Mouse (Mus musculus): Measurements from ENCODE around the gene Vegfb. TPM values are rescaled to one million over a fixed set of nuclear protein-coding genes. Genes with fewer than 3 reads are reported as not detected.

Gene Vegfb
- 33.5 and 34.9 TPM in 2 replicates for polyA plus RNA-seq (2015; fragmentation: Nextera tagmentation; extraction: Ambion mirVana)

DNA sequence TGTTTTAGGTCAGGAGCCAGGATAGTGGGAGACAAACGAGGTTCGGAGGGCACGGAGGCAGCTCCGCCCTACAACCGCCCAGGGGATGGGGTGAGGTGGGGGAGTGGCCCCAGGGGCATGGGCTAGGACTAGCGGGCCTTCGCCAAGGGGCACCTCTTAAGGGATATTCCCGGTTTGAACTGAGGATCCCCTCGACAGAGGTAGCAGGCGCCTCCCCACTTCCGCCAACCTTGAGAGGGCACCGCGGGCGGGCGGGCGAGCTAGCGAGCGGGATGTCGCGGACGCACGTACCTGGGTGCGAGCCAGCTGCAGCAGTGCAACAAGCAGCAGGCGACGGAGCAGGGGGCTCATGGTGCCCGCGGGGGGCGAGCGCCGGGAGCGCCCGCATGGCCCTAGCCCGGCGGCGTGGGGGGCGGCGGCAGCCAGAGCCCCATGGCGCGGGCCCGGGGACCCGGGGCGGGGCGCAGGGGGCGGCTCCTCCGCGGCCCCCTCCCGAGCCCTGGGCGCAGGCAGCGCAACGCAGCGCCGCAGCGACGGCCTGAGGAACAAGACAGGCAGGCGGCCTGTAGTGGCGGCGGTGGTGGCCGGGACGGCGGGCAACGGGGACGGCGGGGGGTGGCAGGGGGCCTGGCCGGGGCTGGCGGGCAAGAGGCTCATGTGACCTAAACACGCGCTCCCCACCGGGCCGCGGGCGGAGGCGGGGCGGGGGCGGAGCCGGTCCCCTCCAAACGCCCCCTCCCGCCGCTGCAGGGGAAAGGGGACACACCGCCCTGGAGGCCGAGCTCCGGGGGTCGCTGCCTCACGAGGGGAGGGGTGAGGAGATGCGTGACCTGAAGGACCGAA, at the start of gene Vegfb:
Gene Vegfb (minus strand): TSS at position 591 of the 843 bp plus-strand sequence.
- Histone ChIP-seq H3K4me2 (peak within 1 kb of the TSS; percentile 93), H3K4me1 (replicated peaks) (peaks cover 33% of the 10 kb centered on the region), H3K4me3 (peak within 1 kb of the TSS; percentile 57), H3K9me3 (no peaks in the 10 kb centered on the region), H3K27me3 (no peaks in the 10 kb centered on the region), H3K36me3 (peaks cover 27% of the 10 kb centered on the region), H3K9ac (peak within 1 kb of the TSS; percentile 82), H3K27ac (peak within 1 kb of the TSS; percentile 76)
- under 1% methylated on average over 64 of the region's 85 CpGs for WGBS
- ATAC-seq (ENCODE audit: low FRiP score): peak; percentile 59

DNA sequence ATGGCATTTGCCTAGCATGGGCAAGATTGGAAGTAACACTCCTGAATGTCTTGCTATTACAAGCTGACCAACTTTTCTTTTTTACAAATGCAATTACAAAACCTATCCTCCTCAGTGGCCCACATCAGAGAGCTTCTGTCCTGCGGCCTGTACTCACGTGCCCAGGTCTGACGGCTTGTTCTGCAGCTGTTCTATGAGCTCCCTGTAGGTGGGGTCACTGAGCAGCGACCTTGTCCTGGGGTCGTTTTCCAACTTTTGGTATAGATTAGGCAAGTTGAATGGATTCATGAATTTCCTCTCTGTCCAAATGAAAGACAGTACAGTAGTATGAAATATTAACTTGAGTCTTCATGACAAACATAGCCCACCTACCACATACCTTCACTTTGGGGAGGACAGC, 46.6 kb upstream of the Vegfb start:
- Histone ChIP-seq H3K27ac (no peak overlapping the region), H3K9me3 (no peaks in the 10 kb centered on the region), H3K9ac (no peak overlapping the region), H3K27me3 (no peaks in the 10 kb centered on the region), H3K4me2 (no peak overlapping the region), H3K36me3 (peaks cover 70% of the 10 kb centered on the region), H3K4me1 (replicated peaks) (peaks cover 29% of the 10 kb centered on the region), H3K4me3 (no peak overlapping the region)
- no peak for ATAC-seq (ENCODE audit: low FRiP score)
- 93% methylated on average over 5 of the region's 5 CpGs for WGBS

DNA sequence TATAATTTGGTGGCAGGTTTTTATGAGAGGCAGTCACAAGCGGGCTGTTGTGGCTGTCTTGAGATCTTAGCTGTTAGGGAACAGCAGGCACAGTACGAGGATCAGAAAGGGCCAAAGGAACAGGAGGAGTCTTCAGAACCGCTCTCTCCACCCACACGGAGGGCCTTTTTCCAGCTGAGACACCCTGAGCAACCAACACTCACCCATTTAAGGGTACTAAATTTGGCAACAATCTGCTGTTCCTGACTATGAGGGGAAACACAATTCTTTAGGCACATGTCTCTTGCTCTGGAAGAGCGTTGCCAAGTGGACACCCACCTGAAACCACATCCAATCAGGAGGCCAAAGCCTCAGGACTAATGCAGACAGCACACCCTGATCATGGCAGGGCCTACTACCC, 42.1 kb upstream of the Vegfb start:
- Histone ChIP-seq H3K4me1 (replicated peaks) (no peaks in the 10 kb centered on the region), H3K4me2 (no peak overlapping the region), H3K9ac (no peak overlapping the region), H3K4me3 (no peak overlapping the region), H3K9me3 (no peaks in the 10 kb centered on the region), H3K27me3 (no peaks in the 10 kb centered on the region), H3K27ac (no peak overlapping the region), H3K36me3 (peaks cover 98% of the 10 kb centered on the region)
- ATAC-seq (ENCODE audit: low FRiP score): no peak
- 98% methylated on average over 5 of the region's 5 CpGs for WGBS

DNA sequence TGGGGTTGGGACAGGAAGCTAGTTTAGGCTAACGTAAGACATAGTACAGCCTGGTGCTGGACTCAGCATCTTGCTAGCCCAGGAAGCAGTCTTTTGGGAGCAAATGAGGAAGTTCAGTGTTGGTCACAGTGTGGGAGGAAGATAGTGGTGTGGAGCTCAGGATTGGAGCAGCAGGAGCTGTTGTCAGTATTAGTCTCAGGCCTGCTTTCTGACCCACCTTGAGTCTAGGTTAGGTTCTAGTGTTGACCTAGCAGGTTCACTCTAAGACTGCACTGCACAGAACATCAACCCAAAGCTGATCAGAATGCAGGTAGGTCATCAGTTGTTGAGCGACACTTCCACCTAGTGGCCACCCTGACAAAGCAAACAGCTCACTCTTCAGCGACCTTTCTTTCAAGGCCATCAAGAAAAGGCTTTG, 32.8 kb upstream of the Vegfb start:
- H3K4me2 ChIP-seq: no peak overlapping the region
- no peaks in the 10 kb centered on the region for H3K9me3 ChIP-seq
- H3K9ac ChIP-seq: no peak overlapping the region
- H3K36me3 ChIP-seq: peaks cover 86% of the 10 kb centered on the region
- H3K27me3 ChIP-seq: no peaks in the 10 kb centered on the region
- ATAC-seq (ENCODE audit: low FRiP score): no peak
- H3K4me3 ChIP-seq: no peak overlapping the region
- H3K27ac ChIP-seq: no peak overlapping the region; the same call in 1 of the 2 replicates
- WGBS: 54% methylated on average over 3 of the region's 3 CpGs
- no peaks in the 10 kb centered on the region for H3K4me1 ChIP-seq (replicated peaks)

DNA sequence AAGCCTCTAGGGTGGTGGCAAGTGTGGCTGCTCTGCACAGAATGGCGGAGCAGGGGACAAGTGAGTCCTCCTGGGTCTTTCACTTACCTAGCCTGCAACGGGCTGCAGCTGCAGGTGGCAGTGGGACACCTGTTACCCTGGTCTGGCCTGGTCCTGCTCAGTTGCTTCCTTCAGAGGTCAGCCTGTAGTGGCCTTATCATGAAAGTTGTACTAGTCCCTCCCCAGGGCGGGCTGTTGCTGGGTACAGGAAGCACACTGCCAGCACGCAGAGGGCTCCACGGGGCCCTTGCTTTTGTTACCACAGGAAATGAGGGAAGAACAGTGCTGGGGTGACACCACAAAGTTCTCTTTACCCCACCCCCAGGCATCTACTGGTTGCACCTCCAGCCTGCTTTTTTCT, 31.7 kb upstream of the Vegfb start, which contains the start of gene Fermt3:
Gene Fermt3 (minus strand): TSS at position 279 of the 400 bp plus-strand sequence.
- ATAC-seq (ENCODE audit: low FRiP score): no peak
- no peaks in the 10 kb centered on the region for H3K4me1 ChIP-seq (replicated peaks)
- no peaks in the 10 kb centered on the region for H3K27me3 ChIP-seq
- H3K36me3 ChIP-seq: peaks cover 82% of the 10 kb centered on the region
- no peak within 1 kb of the TSS; the same call in 1 of the 2 replicates for H3K27ac ChIP-seq
- no peak within 1 kb of the TSS for H3K9ac ChIP-seq
- WGBS: 86% methylated on average over 5 of the region's 5 CpGs
- no peaks in the 10 kb centered on the region for H3K9me3 ChIP-seq
- no peak within 1 kb of the TSS for H3K4me2 ChIP-seq
- H3K4me3 ChIP-seq: no peak within 1 kb of the TSS

DNA sequence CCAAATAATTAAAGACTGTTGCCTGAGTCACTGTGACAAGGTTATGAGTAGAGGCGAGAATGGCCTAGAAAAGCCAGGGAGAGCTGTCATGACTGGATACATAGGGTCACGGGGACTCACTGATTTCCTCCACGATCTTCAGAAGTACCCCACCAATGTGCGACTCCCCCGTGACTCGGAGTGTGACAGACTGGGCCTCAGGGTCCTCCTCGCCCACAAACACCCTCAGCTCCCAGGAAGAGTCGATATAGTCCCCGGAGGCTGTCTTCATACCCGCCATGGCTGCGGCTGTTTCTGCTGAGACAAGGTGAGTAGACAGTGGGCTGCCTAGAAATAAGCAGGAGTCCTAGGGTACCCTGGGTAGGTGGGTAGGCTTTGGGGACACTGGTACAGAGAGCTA, 31.1 kb upstream of the Vegfb start:
- no peak overlapping the region for H3K27ac ChIP-seq
- no peaks in the 10 kb centered on the region for H3K27me3 ChIP-seq
- ATAC-seq (ENCODE audit: low FRiP score): no peak
- no peak overlapping the region for H3K4me2 ChIP-seq
- H3K9me3 ChIP-seq: no peaks in the 10 kb centered on the region
- no peak overlapping the region for H3K9ac ChIP-seq
- no peak overlapping the region for H3K4me3 ChIP-seq
- peaks cover 83% of the 10 kb centered on the region for H3K36me3 ChIP-seq
- H3K4me1 ChIP-seq (replicated peaks): no peaks in the 10 kb centered on the region
- WGBS: 93% methylated on average over 11 of the region's 11 CpGs

DNA sequence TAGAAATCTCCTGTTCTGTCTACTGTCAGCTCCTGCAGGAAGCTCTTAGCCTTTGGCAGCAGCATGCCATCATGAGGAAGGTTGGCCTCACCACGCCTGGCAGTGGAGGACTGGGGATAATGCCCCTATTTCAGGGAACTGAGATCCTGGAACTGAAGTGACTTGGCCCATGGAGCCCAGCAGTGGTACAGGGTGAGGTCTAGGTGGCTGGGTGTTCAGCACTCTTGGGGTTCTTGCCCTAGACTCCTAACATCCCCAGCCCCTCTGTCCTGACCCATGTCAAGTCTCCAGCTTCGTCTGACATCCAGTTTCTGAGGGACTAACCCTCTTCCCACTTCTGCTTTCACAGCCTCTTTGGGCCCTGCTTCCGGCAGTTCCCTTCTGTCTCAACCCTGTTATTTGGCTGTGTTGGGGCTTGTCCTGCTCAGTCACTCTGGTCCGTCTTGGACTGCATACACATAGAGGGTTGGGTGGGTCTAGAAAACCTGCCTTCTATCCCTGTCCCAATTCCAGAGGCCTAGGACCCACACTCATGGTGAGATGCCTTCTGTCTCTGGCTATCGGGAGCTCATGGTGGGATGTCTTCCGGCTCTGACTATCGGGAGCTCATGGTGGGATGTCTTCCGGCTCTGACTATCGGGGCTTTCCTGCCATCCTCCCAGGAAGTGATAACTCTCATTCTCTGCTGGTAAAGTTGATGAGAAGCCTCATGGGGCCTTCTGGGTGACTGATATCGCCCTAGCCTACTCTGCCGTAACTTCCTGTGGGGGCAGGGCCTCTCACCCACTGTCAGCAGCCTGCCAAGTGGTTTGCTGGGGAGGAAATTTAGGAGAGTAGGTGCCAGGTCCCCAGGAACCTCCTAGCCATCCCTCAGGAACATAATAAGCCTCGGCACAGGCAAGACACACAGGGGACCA, 30.3 kb upstream of the Vegfb start:
- ATAC-seq (ENCODE audit: low FRiP score): no peak
- Histone ChIP-seq H3K27me3 (no peaks in the 10 kb centered on the region), H3K9ac (no peak overlapping the region), H3K4me3 (no peak overlapping the region), H3K27ac (no peak overlapping the region), H3K36me3 (peaks cover 82% of the 10 kb centered on the region), H3K4me1 (replicated peaks) (no peaks in the 10 kb centered on the region), H3K9me3 (no peaks in the 10 kb centered on the region), H3K4me2 (no peak overlapping the region)
- WGBS: 84% methylated on average over 12 of the region's 12 CpGs

DNA sequence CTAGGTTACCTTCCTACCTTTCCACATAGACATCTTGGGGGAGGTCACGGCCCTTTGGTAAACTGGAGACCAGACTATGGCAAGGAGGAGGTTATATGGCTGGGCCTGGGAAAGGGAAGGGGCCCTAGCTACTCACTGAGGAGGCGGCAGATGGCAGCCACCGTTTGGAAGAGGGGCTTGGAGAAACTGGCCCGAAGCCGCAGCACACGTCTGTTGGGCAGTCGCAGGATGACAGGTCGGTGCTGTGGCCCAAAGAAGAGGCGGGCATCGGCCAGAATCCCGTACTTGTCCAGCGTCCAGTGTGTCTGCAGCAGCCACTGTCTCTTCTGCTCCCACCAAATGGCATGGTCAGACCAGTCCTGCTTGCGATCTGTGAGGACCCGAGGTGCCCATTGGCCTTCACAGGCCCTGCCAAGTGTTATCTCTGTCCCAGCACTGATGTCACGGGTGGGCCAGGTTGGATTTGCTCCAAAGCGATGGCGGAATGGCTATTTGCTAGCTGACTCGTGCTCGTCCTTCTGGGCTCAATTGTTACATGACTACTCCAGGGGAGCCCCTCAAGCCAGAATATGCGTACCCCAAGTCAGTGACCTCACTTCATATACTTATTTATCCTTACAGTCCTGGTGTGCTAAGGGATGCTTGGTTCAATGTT, 27.2 kb upstream of the Vegfb start:
- 92% methylated on average over 20 of the region's 20 CpGs for WGBS

DNA sequence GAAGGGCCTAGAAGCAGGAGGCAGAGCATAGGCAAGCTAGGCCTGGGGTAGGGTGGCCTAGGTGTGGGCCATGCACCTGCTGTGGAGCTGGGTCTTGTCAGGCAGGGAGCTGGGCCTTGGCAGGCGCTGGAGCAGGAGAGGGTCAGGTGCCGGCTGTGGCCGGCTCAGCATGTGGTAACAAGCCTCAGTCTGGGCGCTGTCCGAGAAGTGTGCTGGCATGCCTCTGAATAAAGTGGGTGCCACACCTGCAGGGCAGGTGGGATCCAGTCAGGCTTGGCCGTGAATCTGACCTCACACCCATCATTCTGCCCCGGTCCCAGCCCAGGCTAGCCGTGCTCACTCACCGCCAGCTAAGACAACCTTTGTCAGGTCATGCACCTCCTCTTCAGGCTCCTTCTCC, 26.5 kb upstream of the Vegfb start:
- H3K27me3 ChIP-seq: no peaks in the 10 kb centered on the region
- 92% methylated on average over 9 of the region's 9 CpGs for WGBS
- no peak overlapping the region for H3K4me2 ChIP-seq
- peaks cover 44% of the 10 kb centered on the region for H3K36me3 ChIP-seq
- no peak overlapping the region for H3K4me3 ChIP-seq
- H3K4me1 ChIP-seq (replicated peaks): no peaks in the 10 kb centered on the region
- H3K27ac ChIP-seq: no peak overlapping the region
- H3K9me3 ChIP-seq: no peaks in the 10 kb centered on the region
- no peak overlapping the region for H3K9ac ChIP-seq
- ATAC-seq (ENCODE audit: low FRiP score): no peak

More for the DNA sequence above, 27.2 kb upstream of the Vegfb start:
- no peak overlapping the region for H3K9ac ChIP-seq
- H3K4me3 ChIP-seq: no peak overlapping the region
- no peaks in the 10 kb centered on the region for H3K4me1 ChIP-seq (replicated peaks)
- no peak for ATAC-seq (ENCODE audit: low FRiP score)
- no peaks in the 10 kb centered on the region for H3K9me3 ChIP-seq
- no peak overlapping the region for H3K27ac ChIP-seq
- peaks cover 50% of the 10 kb centered on the region for H3K36me3 ChIP-seq
- no peaks in the 10 kb centered on the region for H3K27me3 ChIP-seq
- no peak overlapping the region for H3K4me2 ChIP-seq

DNA sequence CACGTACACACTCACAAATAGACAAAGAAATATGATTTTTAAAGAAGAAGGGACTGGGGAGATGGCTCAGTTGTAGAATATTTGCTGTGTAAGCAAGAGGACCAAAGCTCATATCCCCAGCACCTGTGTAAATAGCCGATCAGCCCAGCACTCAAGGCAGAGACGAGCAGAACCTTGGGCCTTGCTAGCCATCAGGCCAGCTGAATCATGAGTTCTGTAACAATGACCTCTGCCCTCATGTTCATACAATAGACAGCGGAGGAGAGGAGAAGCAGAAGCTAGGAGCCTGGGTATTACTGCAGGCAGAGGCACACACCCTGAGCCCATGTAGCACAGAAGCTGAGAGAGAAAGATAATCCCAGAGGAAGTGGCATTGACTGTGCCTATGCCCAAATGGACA, 25.0 kb upstream of the Vegfb start:
- WGBS: 82% methylated on average over 4 of the region's 4 CpGs
- H3K4me1 ChIP-seq (replicated peaks): no peaks in the 10 kb centered on the region
- no peaks in the 10 kb centered on the region for H3K27me3 ChIP-seq
- no peak for ATAC-seq (ENCODE audit: low FRiP score)
- peaks cover 29% of the 10 kb centered on the region for H3K36me3 ChIP-seq
- no peak overlapping the region for H3K4me2 ChIP-seq
- peak overlapping the region; percentile 4; the same call in 1 of the 2 replicates for H3K9ac ChIP-seq
- H3K4me3 ChIP-seq: no peak overlapping the region
- no peak overlapping the region for H3K27ac ChIP-seq
- H3K9me3 ChIP-seq: no peaks in the 10 kb centered on the region

DNA sequence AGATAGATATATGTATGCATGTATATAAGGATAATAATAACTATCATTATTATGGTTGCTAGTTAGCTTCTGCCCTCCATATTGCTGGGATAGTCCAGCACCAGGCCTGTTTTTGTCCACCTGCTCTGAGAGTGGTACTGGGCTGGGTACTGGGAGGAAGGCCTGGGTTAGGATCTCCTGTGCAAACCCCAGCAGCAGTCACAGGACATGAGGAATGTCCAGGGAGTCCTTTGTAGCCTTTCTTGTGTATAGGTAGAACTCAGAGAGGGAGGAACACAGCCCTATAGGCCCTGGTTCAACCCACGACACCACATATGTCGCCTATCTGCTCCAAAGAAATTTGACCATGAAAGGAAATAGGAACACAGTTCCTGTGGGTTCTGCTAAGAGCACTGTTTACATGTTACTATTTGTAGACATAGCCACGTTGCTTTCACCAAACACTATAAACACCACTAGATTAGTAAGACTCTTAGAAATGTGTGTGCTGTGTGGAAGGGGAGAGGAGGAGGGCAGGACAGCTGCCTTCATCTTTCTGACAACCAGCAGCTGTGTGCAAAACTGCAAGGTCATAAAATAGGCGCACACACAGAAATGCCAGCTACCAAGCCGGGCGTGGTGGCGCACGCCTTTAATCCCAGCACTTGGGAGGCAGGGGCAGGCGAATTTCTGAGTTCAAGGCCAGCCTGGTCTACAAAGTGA, 19.6 kb upstream of the Vegfb start:
- Histone ChIP-seq H3K4me2 (no peak overlapping the region), H3K27me3 (no peaks in the 10 kb centered on the region), H3K4me3 (no peak overlapping the region), H3K9me3 (no peaks in the 10 kb centered on the region), H3K36me3 (no peaks in the 10 kb centered on the region), H3K4me1 (replicated peaks) (no peaks in the 10 kb centered on the region), H3K9ac (no peak overlapping the region), H3K27ac (no peak overlapping the region)
- 90% methylated on average over 9 of the region's 9 CpGs for WGBS
- ATAC-seq (ENCODE audit: low FRiP score): no peak

Measured in hindbrain, embryonic 13.5 days (tissue).